Mouse (Mus musculus): ENCODE data around the gene Psap. TPM values are rescaled to one million over a fixed set of nuclear protein-coding genes. Genes with fewer than 3 reads are reported as not detected.

Gene Psap
- polyA plus RNA-seq, 1 experiment from 2014 or later, result 239 TPM

DNA sequence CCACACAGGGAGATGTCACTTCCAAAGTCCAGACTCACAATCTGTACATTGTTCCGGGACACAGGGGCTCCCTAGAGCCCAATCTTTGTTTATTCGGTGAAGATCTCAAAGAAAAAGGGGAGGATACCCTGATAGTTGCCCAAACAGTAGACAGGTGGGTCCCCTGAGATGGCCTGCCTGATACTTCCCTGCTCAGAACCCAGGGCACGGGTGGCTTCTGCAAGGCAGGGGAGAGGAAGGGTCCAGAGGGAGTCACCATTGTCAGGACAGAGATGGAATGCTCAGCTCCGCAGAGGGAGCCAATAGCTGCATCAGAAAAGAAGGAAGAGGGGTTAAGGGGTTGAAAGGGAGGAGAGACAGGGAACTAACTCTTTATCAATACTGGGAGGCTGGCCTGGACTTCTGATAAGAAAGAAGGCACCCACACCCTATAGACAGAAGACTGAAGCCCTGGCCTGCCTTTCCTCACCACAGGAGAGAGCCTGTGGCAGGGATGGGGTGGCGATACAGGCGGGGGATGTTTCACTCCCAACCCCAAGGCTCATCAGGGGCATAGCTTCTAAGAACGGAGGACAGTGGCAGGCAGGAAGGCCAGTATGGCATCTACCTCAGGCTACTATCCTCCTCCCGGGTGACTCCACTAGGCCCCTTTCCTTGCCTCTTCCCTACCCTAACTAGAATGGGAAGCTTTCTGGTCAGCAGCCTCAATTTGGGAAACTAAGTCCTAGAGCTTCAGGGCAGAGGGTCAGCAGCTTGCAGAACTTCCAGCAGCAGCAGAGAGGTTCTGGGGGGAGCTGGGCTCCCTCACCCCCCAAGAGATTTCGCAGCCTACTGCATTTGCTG is 70.6 kb downstream of the Psap start:
- H3K27ac ChIP-seq (ENCODE audit: low read depth, low read length), result no peak overlapping the region
- 45% methylated on average over 9 of the region's 9 CpGs for WGBS
- H3K9me3 ChIP-seq (ENCODE audit: control insufficient read depth, low read length), result no peaks in the 10 kb centered on the region
- H3K4me1 ChIP-seq (ENCODE audit: control insufficient read depth, insufficient read depth, low read depth, low read length), result peaks cover 18% of the 10 kb centered on the region
- H3K27me3 ChIP-seq (replicated peaks; ENCODE audit: control insufficient read depth, insufficient read depth, low read length), result peaks cover 10% of the 10 kb centered on the region
- no peak overlapping the region; the same call in 1 of the 2 replicates for H3K4me3 ChIP-seq (ENCODE audit: low read length)
- no peak overlapping the region for H3K9ac ChIP-seq (ENCODE audit: low read depth, low read length)
- no peaks in the 10 kb centered on the region for H3K36me3 ChIP-seq (ENCODE audit: control insufficient read depth, insufficient read depth, low read length)
- peak overlapping the region; percentile 47; the same call in 1 of the 2 replicates for H3K4me2 ChIP-seq (ENCODE audit: low read length)
- ATAC-seq, result no peak

DNA sequence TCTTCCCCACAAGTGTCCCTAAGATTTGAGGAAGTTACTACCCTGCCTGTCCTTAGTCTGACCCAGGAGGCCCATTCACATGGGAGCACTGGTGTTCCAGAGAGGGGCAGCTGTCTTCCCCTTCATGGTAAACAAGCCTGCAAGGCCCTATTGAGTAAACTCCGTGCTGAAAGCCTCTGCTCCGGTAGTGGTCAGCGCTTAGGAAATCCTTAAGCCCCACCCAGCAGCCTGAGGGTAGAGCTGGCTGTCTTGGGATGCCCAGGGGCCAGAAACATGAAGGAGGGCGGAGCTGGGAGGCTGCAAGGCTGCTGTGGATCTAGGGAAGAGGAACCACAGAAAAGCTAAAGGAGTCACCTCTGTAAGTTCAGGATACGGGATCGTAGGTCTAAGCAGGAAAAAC is 71.6 kb downstream of the Psap start:
- ATAC-seq, result no peak
- 45% methylated on average over 6 of the region's 6 CpGs for WGBS
- H3K9ac ChIP-seq (ENCODE audit: low read depth, low read length), result no peak overlapping the region
- peaks cover 10% of the 10 kb centered on the region for H3K27me3 ChIP-seq (replicated peaks; ENCODE audit: control insufficient read depth, insufficient read depth, low read length)
- H3K36me3 ChIP-seq (ENCODE audit: control insufficient read depth, insufficient read depth, low read length), result no peaks in the 10 kb centered on the region
- peaks cover 18% of the 10 kb centered on the region for H3K4me1 ChIP-seq (ENCODE audit: control insufficient read depth, insufficient read depth, low read depth, low read length)
- H3K4me2 ChIP-seq (ENCODE audit: low read length), result no peak overlapping the region
- no peak overlapping the region for H3K27ac ChIP-seq (ENCODE audit: low read depth, low read length)
- H3K9me3 ChIP-seq (ENCODE audit: control insufficient read depth, low read length), result no peaks in the 10 kb centered on the region
- no peak overlapping the region for H3K4me3 ChIP-seq (ENCODE audit: low read length)

DNA sequence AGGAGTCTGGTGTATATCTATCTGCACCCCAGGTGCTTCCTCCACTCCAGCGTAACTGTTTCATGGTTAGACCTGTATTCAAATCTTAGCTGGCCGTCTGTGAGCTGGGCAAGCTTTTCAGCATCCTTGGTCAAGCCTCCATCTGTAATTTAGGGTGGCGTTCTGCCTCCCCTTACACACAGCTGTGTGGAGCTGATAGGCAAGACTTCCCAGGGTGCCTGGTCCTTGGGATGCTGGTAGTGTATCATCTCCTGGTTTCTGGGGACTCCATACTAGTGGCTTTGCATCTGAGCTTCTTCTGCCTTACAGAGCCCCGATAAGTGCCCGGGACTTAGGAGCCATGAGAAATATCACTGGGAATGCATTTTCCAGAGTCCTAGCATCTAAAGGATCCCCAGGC is 72.2 kb downstream of the Psap start:
- H3K9me3 ChIP-seq (ENCODE audit: control insufficient read depth, low read length), result no peaks in the 10 kb centered on the region
- H3K9ac ChIP-seq (ENCODE audit: low read depth, low read length), result no peak overlapping the region
- peaks cover 10% of the 10 kb centered on the region for H3K27me3 ChIP-seq (replicated peaks; ENCODE audit: control insufficient read depth, insufficient read depth, low read length)
- ATAC-seq, result no peak
- H3K4me3 ChIP-seq (ENCODE audit: low read length), result no peak overlapping the region
- WGBS, result 89% methylated on average over 5 of the region's 5 CpGs
- no peaks in the 10 kb centered on the region for H3K36me3 ChIP-seq (ENCODE audit: control insufficient read depth, insufficient read depth, low read length)
- peaks cover 18% of the 10 kb centered on the region for H3K4me1 ChIP-seq (ENCODE audit: control insufficient read depth, insufficient read depth, low read depth, low read length)
- no peak overlapping the region for H3K4me2 ChIP-seq (ENCODE audit: low read length)
- no peak overlapping the region for H3K27ac ChIP-seq (ENCODE audit: low read depth, low read length)

DNA sequence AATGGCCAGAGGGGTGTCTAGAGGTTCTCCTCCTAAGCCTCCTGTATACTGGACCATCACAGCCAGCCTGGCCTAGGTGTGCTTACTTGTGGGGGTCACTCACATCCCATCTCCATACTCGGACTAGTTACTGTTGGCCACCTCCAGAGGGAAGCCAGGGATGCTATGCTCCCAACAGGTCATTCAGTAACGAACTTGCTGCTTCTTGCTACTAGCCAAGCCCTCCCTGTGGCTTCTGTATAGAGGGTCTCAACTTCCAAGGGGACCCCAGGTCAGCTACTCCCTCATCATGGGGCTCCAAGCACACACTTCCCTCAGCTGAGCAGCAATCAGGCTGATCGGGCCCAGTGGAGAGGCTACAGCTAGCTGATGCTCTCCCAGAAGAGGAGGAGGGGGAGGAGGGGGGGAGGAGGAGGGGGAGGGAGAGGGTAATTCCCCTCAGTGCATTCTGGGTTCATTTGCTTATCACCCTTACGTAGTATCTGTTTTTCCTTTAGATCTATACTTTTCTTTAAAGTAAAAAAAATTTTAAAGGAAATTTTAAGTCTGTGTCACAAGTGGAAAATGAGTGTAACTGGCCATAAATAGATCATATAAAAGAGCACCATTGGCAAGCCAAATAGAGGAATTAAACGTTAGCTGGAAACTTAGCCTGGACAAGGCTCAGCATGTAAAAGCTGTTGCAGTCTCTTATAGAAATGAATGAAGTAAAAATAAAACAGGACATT is 72.8 kb downstream of the Psap start:
- H3K27me3 ChIP-seq (replicated peaks; ENCODE audit: control insufficient read depth, insufficient read depth, low read length), result peaks cover 10% of the 10 kb centered on the region
- no peak overlapping the region for H3K4me2 ChIP-seq (ENCODE audit: low read length)
- no peaks in the 10 kb centered on the region for H3K9me3 ChIP-seq (ENCODE audit: control insufficient read depth, low read length)
- H3K36me3 ChIP-seq (ENCODE audit: control insufficient read depth, insufficient read depth, low read length), result no peaks in the 10 kb centered on the region
- no peak overlapping the region for H3K4me3 ChIP-seq (ENCODE audit: low read length)
- no peak for ATAC-seq
- WGBS, result 50% methylated on average over 5 of the region's 5 CpGs
- peaks cover 18% of the 10 kb centered on the region for H3K4me1 ChIP-seq (ENCODE audit: control insufficient read depth, insufficient read depth, low read depth, low read length)
- H3K9ac ChIP-seq (ENCODE audit: low read depth, low read length), result no peak overlapping the region
- H3K27ac ChIP-seq (ENCODE audit: low read depth, low read length), result no peak overlapping the region

DNA sequence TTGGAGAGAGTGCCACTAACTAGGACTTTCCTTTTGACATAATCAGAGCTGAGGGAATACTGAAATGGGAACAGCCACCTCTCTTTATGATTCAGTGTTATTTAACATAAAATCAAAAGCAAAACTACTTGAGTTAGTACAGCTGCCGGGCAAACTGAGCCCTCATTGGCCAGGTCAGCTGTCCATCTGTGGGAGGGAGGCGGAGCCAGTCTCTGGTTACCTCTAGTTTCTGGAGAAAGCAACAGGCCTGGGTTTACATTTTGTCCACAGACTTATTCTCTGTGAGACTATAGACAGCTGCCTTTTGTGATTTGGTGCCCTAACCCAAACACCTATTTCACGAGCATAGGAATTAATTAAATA is 73.4 kb downstream of the Psap start:
- WGBS, result 51% methylated on average over 3 of the region's 3 CpGs
- Histone ChIP-seq H3K9me3 (ENCODE audit: control insufficient read depth, low read length) (no peaks in the 10 kb centered on the region), H3K4me3 (ENCODE audit: low read length) (no peak overlapping the region), H3K36me3 (ENCODE audit: control insufficient read depth, insufficient read depth, low read length) (no peaks in the 10 kb centered on the region), H3K27me3 (replicated peaks; ENCODE audit: control insufficient read depth, insufficient read depth, low read length) (peaks cover 10% of the 10 kb centered on the region), H3K4me2 (ENCODE audit: low read length) (no peak overlapping the region), H3K9ac (ENCODE audit: low read depth, low read length) (no peak overlapping the region), H3K27ac (ENCODE audit: low read depth, low read length) (no peak overlapping the region), H3K4me1 (ENCODE audit: control insufficient read depth, insufficient read depth, low read depth, low read length) (peaks cover 18% of the 10 kb centered on the region)
- ATAC-seq, result no peak

DNA sequence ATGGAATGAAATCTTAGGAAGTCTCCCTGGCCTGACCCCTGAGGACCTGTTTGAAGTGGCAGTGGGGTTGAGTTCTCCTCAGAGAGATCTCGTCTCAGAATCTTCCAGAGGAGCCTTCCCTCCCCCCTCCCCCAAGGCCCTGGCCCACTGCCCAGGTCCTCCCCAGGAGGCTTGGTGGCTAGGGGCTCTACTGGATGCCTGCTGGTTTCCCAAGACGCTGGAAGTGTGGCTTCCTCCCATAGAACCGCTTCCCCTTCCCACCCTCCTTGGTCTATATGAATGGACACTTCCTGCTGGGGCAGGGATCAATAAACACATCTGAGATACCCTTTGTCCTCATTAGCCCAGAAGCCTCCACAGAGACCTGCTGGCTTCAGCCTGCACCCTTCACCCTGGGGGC is 73.8 kb downstream of the Psap start:
- no peak overlapping the region for H3K9ac ChIP-seq (ENCODE audit: low read depth, low read length)
- ATAC-seq, result no peak
- no peaks in the 10 kb centered on the region for H3K9me3 ChIP-seq (ENCODE audit: control insufficient read depth, low read length)
- no peaks in the 10 kb centered on the region for H3K36me3 ChIP-seq (ENCODE audit: control insufficient read depth, insufficient read depth, low read length)
- peaks cover 5% of the 10 kb centered on the region for H3K27me3 ChIP-seq (replicated peaks; ENCODE audit: control insufficient read depth, insufficient read depth, low read length)
- WGBS, result 8% methylated on average over 3 of the region's 3 CpGs
- no peak overlapping the region for H3K4me3 ChIP-seq (ENCODE audit: low read length)
- H3K27ac ChIP-seq (ENCODE audit: low read depth, low read length), result peak overlapping the region; percentile 1; the same call in 1 of the 2 replicates
- H3K4me1 ChIP-seq (ENCODE audit: control insufficient read depth, insufficient read depth, low read depth, low read length), result peaks cover 17% of the 10 kb centered on the region
- no peak overlapping the region for H3K4me2 ChIP-seq (ENCODE audit: low read length)

DNA sequence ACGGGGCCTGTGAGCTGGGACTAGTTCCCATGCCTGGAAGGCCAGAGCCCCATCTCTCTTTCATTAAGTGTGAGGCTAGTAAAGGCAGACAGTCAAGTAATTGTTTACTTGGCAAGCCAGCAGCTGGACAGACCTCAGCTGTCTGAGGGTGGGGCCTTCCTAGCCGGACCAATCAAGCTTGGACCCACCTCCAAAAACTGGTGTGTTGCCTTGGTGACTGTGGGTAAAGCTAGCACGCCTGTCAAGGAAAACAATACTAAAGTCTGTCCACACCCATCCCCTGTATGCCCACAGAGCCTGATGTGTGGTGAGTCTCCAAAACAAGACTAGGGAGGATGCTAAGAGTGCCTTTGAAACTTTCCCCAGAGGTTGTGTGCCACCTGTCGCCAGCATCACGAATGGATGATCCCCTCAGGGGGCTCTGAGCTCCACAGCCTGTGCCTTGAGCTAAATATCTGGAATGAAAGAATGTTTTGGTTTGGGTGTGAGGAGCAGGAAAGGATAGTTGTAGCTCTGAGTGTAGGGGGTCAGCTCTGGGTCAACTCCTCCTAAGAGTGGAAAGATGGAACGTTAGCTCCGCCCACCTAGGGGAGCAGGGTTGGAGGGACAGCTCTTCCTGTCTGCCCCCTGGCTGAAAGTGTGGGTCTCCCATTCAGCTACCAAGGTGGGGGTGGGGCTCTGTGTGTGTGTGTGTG is 74.5 kb downstream of the Psap start:
- Histone ChIP-seq H3K4me3 (ENCODE audit: low read length) (no peak overlapping the region), H3K4me2 (ENCODE audit: low read length) (no peak overlapping the region), H3K36me3 (ENCODE audit: control insufficient read depth, insufficient read depth, low read length) (no peaks in the 10 kb centered on the region), H3K9me3 (ENCODE audit: control insufficient read depth, low read length) (no peaks in the 10 kb centered on the region), H3K27ac (ENCODE audit: low read depth, low read length) (peak overlapping the region; percentile 1; the same call in 1 of the 2 replicates), H3K4me1 (ENCODE audit: control insufficient read depth, insufficient read depth, low read depth, low read length) (peaks cover 11% of the 10 kb centered on the region), H3K9ac (ENCODE audit: low read depth, low read length) (no peak overlapping the region), H3K27me3 (replicated peaks; ENCODE audit: control insufficient read depth, insufficient read depth, low read length) (no peaks in the 10 kb centered on the region)
- peak; percentile 58 for ATAC-seq
- WGBS, result 20% methylated on average over 7 of the region's 7 CpGs
